Mouse (Mus musculus) G1E (cell line): ENCODE results near the gene Eomes. TPM values are rescaled to one million over a fixed set of nuclear protein-coding genes. Genes with fewer than 3 reads are reported as not detected.

Experiments
- ATAC-seq: 2 replicates; pipeline ENCODE4 v1.8.0; 2016; ENCODE audit warnings: mild to moderate bottlenecking; ENCODE audit not compliant: insufficient number of reproducible peaks, poor library complexity, low FRiP score, severe bottlenecking; ENCODE audit errors: extremely low read depth
- DNase-seq: peaks from one replicate; pipeline ENCODE4 v3.0.0; 2012; ENCODE audit warnings: low spot score
- H3K27me3 ChIP-seq: 2 replicates; pipeline ENCODE4 v1.6.1; 2012; ENCODE audit warnings: mild to moderate bottlenecking, low read length, inconsistent platforms; ENCODE audit not compliant: insufficient read depth
- H3K36me3 ChIP-seq: replicated peaks from 2 replicates; pipeline ENCODE3; 2012; ENCODE audit warnings: mild to moderate bottlenecking, inconsistent platforms
- H3K4me1 ChIP-seq: 2 replicates; pipeline ENCODE4 v1.6.1; 2012; ENCODE audit warnings: low read depth, low read length, inconsistent platforms, mixed read lengths; ENCODE audit not compliant: insufficient read depth
- H3K4me3 ChIP-seq: 2 replicates; pipeline ENCODE4 v1.5.1; 2012; ENCODE audit warnings: low read depth, mild to moderate bottlenecking, inconsistent platforms, low read length, moderate library complexity, mixed read lengths
- H3K9me3 ChIP-seq: replicated peaks from 2 replicates; pipeline ENCODE4 v1.6.1; 2012; ENCODE audit warnings: inconsistent platforms
- CTCF ChIP-seq: IDR thresholded peaks from 2 replicates; pipeline ENCODE4 v1.5.1; 2012; ENCODE audit warnings: low read depth, low read length, inconsistent platforms, mixed read lengths
- GATA1 ChIP-seq: IDR thresholded peaks from 2 replicates; pipeline ENCODE4 v1.6.1; 2012; ENCODE audit warnings: borderline replicate concordance, low read length, inconsistent platforms, mixed read lengths
- GATA2 ChIP-seq: IDR thresholded peaks from 2 replicates; pipeline ENCODE4 v1.6.1; 2012; ENCODE audit warnings: low read depth, low read length, inconsistent platforms, borderline replicate concordance
- POLR2AphosphoS5 ChIP-seq: IDR thresholded peaks from 2 replicates; pipeline ENCODE4 v1.6.1; 2012; ENCODE audit warnings: low read depth, low read length, inconsistent platforms; ENCODE audit not compliant: insufficient replicate concordance
- TAL1 ChIP-seq: conservative IDR thresholded peaks from 2 replicates; pipeline ENCODE4 v1.6.1; 2012; ENCODE audit warnings: low read depth, low read length, inconsistent platforms, mixed read lengths
- polyA plus RNA-seq: library from polyadenylated mRNA; stranded (reverse); fragments of >175 nt; gene quantifications from 2 replicates; pipeline ENCODE4 v1.2.3, GENCODE M21; 2012
- total RNA-seq, 2 experiments: library from RNA; stranded (forward) in 1 of 2; stranded (reverse) in 1 of 2; fragments of 200-1000 nt in 1 of 2; fragments of >200 nt in 1 of 2; fragmentation: Nextera tagmentation in 1 of 2; gene quantifications; 2 replicates each; pipeline ENCODE4 v1.2.3; 2014 to 2017

Gene Eomes
- total and polyA plus RNA-seq, 3 experiments, result 0.05 TPM; not detected in 2

DNA sequence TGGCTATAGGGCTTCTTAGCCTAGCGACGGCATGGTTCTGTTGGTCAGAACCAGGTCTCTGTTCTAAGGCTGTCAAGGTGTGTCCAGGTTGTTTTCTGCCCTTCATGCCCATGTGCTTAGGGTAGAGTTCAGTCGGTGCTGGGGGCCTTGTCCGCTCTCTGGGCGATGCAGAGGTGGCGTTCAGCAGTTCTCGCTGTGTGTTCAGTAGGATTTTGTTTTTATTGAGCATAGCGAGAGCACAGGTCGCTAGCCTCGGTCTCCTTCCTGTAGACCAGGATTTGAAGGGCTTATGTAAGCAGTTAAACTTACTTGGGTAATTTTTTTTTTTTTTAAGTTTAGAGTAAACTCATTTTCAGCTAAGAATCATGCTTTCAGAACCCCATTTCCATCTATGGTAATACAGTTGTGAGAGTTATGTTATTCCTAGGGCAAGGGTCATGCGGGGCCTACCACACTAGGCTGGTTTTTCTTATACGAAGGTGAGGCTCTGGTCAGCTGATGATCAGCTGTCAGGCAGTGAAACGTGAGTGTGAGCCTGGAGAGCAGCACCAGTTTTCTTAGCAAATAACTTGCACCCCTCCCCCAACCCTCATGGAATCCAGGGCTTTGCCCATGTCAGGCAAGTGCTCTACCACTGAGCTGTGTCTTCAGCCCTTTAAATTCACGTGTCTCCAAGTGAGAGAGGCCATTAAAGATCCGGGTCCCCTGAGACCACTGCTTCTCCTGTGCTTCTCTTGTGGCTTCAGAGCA is 33.1 kb downstream of the Eomes start:
- H3K4me3 ChIP-seq, result no peak overlapping the region
- no peak for ATAC-seq
- no peaks in the 10 kb centered on the region for H3K27me3 ChIP-seq
- peaks cover 34% of the 10 kb centered on the region for H3K4me1 ChIP-seq
- H3K36me3 ChIP-seq, result peaks cover 62% of the 10 kb centered on the region
- no peaks in the 10 kb centered on the region for H3K9me3 ChIP-seq
- no peak for TF ChIP-seq GATA2
- no peak for TF ChIP-seq GATA1
- no peak for TF ChIP-seq POLR2AphosphoS5
- no peak for TF ChIP-seq CTCF
- no peak for TF ChIP-seq TAL1
- no peak for DNase-seq

DNA sequence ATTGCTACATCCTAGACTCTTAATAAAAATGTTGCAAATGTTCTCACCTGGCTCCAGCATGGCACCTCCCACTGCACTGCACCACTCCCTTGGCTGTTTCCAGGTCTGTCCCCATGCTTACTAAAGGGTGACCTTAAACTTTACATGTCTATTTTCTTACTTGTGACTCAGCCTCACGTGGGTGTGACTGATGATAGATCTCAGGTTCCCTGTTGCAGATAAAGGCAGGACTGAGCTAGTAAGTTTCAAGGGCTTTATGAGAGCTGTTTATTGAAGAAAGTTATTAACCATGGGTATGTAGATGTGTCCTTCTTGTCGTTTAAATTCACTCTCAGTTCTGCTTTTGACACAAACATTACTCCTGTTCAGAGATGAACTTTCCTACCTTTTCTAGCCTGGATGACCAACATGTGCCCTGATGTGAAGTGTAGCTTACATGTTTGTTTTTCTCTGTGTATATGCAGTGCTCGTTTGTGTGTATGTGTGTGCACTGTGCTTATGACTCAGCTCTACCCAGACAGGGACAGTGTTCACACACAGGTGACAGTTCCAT is 34.7 kb downstream of the Eomes start:
- ATAC-seq, result peak; percentile 65
- H3K36me3 ChIP-seq, result peaks cover 72% of the 10 kb centered on the region
- TF ChIP-seq TAL1, result no peak
- TF ChIP-seq GATA2, result no peak
- TF ChIP-seq GATA1, result no peak
- no peak for TF ChIP-seq CTCF
- TF ChIP-seq POLR2AphosphoS5, result no peak
- H3K4me3 ChIP-seq, result no peak overlapping the region
- no peaks in the 10 kb centered on the region for H3K9me3 ChIP-seq
- H3K4me1 ChIP-seq, result peaks cover 23% of the 10 kb centered on the region
- DNase-seq, result no peak
- H3K27me3 ChIP-seq, result no peaks in the 10 kb centered on the region

DNA sequence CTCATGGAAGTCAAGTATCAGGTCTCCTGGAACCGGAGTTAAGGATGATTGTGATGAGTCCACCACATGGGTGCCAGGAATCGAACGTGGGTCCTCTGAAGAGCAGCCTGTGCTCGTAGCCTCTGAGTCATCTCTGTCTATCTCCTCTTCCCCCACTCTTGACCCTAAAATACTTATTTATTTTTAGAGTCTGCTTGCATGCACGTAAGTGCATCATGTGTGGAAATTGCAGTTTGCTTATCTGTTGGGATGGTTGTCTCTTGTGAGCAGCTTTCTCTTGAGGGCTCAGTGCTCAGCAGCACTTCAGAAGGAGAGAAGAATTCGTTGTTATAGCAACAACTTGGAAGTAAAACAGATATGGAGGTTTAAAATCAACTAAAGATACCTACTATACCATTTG is 37.5 kb downstream of the Eomes start:
- Histone ChIP-seq H3K27me3 (no peaks in the 10 kb centered on the region), H3K4me3 (no peak overlapping the region), H3K4me1 (peaks cover 17% of the 10 kb centered on the region), H3K36me3 (peaks cover 75% of the 10 kb centered on the region), H3K9me3 (no peaks in the 10 kb centered on the region)
- DNase-seq (no peak), ATAC-seq (no peak)
- TF ChIP-seq GATA2 (no peak), GATA1 (no peak), CTCF (no peak), POLR2AphosphoS5 (no peak), TAL1 (no peak)

GRCm38 (mm10) chr9:118516162-118516561 is 38.1 kb downstream of the Eomes start:
- no peak for TF ChIP-seq CTCF
- TF ChIP-seq TAL1, result no peak
- no peak for TF ChIP-seq POLR2AphosphoS5
- no peak for TF ChIP-seq GATA1
- TF ChIP-seq GATA2, result no peak

GRCm38 (mm10) chr9:118517619-118518018 is 39.6 kb downstream of the Eomes start:
- H3K9me3 ChIP-seq, result no peaks in the 10 kb centered on the region
- no peak for DNase-seq
- TF ChIP-seq GATA1, result no peak
- TF ChIP-seq POLR2AphosphoS5, result no peak
- TF ChIP-seq GATA2, result no peak
- TF ChIP-seq CTCF, result no peak
- H3K4me1 ChIP-seq, result peaks cover 4% of the 10 kb centered on the region; the same call in 1 of the 2 replicates
- peaks cover 70% of the 10 kb centered on the region for H3K36me3 ChIP-seq
- no peak for ATAC-seq
- H3K4me3 ChIP-seq, result no peak overlapping the region
- no peaks in the 10 kb centered on the region for H3K27me3 ChIP-seq

More at GRCm38 (mm10) chr9:118516162-118516561, 38.1 kb downstream of the Eomes start:
- Histone ChIP-seq H3K4me1 (peaks cover 11% of the 10 kb centered on the region), H3K9me3 (no peaks in the 10 kb centered on the region), H3K36me3 (peaks cover 73% of the 10 kb centered on the region), H3K27me3 (no peaks in the 10 kb centered on the region), H3K4me3 (no peak overlapping the region)
- no peak for DNase-seq
- no peak for ATAC-seq

DNA sequence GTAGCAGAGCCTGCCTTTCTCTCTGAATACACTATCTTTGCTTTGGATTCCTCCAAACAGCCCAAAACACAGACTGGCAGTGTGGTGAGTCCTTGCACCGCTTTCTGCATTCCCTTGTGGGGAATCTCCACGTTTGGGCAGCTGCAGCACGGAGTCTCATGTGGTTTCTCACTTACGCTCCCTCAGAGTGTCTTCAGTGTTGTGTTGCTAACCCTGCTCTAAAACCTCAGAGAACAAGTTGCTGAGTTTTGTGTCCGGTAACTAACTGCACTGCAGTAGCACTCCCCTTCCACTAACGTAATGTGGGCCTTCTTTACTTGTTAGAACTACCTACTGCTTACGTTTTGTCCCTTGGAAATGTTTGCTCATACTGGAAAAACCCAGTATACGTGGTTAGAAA is 41.1 kb downstream of the Eomes start:
- H3K4me3 ChIP-seq, result no peak overlapping the region
- no peak for TF ChIP-seq GATA2
- no peak for TF ChIP-seq CTCF
- no peak for TF ChIP-seq TAL1
- TF ChIP-seq GATA1, result no peak
- TF ChIP-seq POLR2AphosphoS5, result no peak
- no peaks in the 10 kb centered on the region for H3K4me1 ChIP-seq
- H3K27me3 ChIP-seq, result no peaks in the 10 kb centered on the region
- DNase-seq (no peak), ATAC-seq (no peak)
- peaks cover 73% of the 10 kb centered on the region for H3K36me3 ChIP-seq
- H3K9me3 ChIP-seq, result no peaks in the 10 kb centered on the region
